Mouse (Mus musculus): ENCODE results near the gene G6pc2. TPM values are rescaled to one million over a fixed set of nuclear protein-coding genes. Genes with fewer than 3 reads are reported as not detected.
A peak's percentile ranks its signal among the peaks of the same experiment; 100 is the strongest.

G6pc2 gene
- not detected in 2 replicates for total RNA-seq (2021)
- long read RNA-seq, experiment 1, result 0 reads
- long read RNA-seq, experiment 2, result 0 reads

DNA sequence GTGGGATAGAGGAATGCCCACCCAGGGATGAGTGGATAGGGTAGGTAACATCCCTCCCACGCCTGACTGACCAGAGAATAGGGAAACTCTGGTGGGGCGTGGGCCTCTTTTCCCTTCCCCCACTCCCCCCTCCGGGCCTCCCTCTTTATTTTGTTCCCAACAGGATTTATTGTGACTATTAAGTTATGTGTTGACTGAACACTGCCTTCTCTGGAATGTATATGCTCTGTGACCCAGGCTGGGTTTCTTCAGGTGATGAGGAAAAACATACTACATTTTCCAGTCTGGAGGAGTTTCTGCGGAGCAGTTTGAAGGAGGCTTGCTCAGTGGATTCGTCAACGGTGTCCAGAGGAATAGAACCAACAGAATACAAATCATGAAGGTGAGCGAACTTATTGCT is at the start of gene G6pc2:
Gene G6pc2 (plus strand): TSS at position 301 of the 400 bp plus-strand sequence.
- DNase-seq, result no peak

DNA sequence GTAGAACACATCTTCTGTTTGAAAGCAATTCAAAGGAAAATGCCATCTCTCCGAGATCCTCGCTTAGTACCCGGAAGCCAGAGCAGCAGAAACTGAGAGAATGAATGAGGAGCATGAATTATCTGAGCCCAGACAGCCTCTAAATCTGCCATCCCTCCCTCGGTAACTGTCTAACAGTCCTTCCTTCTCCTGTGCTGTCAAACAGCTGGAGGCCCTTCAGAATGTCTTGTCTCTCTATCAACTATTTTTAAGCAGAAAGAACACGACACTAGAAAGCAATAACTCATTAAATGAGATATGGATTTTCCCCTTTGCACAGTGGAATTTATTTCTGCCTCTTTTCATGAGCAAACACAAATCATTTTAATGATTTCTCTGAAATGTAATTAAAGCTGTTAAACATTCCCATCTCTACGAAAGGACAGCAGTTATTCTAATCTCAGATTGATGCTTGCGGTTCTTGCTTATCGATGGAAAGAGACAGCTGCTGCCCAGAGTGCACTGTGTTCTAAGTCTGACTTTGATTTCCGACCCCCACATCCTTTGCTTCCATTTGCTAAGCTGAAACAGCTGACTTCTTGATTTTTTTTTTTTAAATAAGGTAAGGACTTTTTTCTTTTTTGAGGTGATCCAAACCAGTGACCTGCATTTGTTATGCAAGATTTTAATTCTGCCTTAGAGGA is 40.3 kb upstream of the G6pc2 start:
- DNase-seq, result no peak

DNA sequence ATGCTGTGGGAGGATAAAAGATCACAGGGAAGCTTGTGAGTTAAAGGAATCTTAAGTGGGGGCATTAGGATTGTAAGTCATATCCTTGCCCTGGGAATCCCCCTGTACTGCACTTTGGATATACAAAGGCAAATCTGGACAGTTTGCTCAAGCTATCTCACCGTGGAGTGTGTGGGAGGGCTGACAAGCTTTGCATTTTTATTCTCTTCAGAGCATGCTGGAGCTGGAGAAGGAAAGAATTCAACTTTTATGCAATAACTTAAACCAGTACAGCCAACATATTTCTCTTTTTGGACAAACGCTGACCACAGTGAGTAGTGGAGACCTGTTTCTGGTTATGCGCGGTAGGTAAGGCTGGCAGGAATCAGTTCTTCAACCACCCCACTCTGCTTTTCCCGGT is 35.6 kb upstream of the G6pc2 start:
- DNase-seq, result no peak

DNA sequence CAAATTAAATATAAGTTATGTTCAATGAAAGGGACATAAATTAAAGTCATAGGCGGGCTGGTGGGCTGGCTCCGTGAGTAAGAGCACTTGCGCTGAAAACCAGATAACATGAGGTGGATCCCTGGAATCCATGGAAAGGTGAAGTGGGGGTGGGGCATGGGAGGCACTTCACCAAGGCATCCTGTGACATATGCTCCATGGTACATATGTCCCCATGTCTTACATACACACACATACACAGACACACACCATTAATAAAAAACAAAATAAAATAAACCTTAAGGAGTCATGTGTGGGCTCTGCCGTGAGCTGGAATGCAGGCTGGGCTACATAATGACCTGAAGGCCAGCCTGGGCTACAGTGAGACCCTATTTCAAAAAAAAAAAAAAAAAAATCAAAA is 31.2 kb upstream of the G6pc2 start:
- DNase-seq, result no peak

DNA sequence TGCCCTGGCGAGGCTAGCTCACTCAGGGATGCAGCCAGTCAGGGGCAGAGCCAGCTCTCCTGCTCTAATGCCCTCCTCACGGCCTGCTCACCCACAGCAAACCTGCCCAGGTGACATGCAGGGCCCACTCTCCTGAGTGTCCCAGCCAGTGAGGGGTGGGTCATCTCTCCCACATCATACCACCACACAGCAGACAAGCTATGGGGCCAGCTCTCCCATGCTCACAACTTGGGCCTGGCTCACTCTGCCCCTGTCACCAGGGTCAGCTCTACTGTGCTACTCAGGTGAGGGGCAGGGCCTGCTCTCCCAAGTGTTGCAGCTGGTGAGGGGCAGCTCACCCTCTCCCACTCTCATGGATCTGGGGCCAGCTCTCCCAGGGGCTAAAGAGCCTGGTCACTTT is 22.9 kb upstream of the G6pc2 start:
- no peak for DNase-seq

DNA sequence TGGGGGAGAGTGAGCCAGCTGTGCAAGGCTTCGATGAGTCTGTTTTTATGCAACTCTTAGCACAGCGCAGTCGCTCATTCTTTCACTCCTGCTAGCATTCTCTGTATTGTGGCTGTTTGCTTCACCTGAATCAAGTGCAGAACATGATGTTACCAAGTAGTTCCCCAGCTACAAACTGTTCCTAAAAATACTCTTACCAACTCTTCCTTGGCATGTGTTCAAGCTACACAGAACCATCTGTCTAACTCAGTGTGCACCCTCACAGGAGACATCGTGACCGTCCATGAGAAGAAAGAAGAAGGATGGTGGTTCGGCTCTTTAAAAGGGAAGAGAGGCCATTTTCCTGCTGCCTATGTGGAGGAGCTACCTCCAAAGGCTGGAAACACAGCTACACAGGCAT is 22.1 kb upstream of the G6pc2 start:
- no peak for DNase-seq

DNA sequence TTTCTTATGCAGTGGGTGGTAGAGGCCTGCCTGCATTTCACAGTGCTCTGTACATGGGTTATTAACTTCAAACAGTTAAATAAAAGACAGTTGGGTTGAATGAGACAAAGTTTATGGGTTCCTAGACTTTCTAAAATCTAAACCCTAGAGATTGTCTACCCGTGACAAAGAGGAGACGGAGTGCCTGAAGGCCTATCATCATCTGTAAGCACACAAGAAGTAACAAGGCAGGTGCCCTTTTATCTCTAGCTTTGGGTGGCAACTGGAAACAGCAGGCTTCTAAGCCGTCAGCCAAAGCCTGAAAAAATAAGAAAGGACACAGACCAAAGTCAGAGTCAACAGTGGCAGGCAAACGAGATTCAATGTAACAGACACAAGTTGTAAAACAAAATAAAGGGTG is 21.7 kb upstream of the G6pc2 start:
- no peak for DNase-seq

DNA sequence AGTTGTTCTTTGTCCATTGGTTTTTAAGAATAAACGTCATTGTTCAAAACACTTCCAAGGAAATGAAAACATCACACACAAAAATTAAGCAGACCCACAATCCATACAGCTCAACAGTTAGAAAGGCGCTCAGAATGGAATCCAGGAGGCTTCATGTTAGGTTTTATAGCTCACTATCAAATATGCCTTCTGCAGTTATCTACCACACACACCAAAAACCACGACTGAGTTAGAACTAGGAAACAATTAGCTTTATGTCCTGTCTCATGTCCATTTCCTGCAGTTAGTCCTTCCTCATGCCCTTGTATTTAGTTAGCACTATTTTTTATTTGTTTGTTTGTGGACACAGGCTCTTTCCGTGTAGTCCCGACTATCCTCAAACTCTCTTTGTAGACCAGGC is 19.8 kb upstream of the G6pc2 start:
- DNase-seq, result no peak

DNA sequence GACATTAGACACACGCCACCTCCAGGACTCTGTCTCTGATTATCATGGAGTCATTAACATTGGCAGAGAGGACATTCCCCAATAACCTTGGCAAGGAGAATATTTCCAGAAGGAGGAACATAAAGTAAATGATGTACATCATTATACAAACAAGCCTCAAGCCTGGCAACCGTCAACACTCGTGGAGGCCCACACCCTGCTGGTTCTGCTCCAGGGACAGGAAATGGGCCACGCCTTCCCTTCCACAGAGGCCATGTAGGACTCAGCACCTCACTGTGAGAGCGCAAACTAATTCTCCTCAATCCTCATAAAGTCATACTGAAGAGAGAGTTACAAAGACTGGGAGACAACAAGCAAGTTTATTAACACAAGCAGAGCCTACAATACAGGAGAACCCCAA is 17.3 kb upstream of the G6pc2 start:
- DNase-seq, result no peak

DNA sequence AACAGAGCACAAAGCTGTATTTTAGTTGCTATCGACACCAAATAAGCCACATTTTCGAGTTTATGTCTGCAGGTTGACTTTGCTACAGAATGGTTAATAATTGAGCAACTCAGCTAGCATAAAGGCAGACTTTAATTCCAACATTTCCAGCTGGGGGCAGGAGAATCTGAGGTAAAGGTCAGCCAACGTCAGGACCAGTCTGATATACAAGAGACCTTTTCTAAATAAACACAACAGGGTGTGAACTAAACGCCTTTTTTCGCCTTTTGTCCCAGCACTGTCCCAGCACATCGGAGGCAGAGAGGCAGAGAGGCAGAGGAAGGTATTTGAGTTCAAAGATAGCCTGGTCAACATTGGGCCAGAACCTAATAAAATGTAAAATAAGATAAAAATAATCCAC is 5.7 kb upstream of the G6pc2 start:
- no peak for DNase-seq

DNA sequence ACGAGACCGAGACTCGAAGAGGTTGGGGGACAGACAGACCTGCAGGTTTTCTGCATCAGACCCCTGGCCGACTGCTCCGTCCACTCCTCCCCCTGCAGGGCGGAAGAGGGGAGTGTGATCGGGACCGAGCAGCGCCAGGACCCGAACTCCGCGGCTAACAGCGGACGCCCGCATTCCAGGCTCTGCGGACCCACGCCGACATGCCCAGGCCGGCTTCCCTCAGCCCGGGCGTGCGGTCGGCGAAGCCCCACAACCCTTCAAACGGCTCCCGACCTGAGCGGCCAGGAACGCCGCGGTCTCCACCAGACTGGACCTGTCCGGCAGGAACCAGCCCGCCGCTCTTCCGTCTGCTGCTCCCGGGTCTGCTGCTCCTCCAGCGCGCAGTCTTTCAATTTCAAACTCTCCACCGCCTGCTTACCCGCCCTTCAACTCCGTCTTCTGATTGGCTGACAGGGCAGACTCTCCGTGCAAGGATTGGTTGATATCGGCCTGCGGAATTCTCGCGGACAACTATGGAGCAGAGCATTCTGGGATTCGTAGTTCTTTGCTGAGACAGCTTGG is 5.0 kb upstream of the G6pc2 start, which contains the start of gene Spc25:
Gene Spc25 (minus strand): TSS at position 404 of the 561 bp plus-strand sequence.
- DNase-seq, result peak; percentile 94

DNA sequence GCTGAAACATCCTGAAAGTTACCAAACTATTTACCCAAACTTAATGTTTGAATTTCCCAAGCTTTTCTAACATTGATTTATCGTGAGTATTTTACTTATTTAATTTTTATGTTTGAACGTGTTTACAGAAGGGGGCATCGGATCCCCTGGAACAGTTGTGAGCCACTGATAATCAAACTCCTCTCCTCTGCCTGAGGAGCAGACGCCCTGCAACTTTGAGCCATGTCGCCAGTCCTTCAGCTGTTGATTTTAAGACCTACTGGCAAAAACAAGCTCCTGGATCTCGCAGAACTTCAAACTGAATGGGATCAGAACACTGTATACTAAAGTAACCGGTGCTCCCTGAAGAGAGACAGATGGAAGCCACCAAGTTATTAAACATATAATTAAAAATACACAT is 4.3 kb upstream of the G6pc2 start:
- no peak for DNase-seq

DNA sequence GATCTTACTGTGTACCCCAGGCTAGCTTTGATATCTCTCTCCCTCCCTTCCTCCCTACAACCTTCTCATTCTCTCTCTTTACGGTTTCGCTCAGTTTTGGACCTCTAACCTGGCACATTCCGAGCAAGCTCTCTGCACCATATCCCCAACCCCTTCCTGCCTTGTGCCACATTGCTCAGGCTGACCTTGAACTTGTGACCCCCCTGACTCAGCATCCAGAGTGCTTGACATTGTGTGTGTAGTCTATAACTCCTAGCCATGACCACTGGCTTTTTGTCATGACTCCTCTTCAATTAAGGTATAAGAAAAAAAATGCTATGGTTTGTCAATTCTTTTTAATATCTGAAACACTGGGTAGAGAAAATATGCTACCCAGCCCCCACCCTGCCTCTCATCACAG is 1.2 kb upstream of the G6pc2 start:
- DNase-seq, result no peak

DNA sequence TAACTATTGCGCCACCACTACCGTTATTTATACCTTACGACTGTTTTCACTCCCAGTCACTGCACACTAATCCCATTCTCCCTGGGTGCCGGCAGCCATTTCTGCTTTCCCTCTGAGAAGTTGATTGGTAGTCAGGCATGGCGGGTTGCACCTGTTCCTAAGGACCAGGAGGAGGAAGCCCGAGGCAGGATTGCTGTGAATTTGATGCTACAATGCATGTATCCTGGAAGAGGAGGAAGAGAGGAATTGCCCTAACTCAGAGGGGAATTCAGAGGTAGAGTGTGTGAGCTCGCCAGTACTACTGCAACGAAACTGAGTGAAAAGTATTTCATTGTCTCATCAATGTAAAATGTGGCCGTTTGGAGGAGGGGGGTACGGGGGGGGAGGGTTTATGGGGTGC is 1.8 kb downstream of the G6pc2 start:
- no peak for DNase-seq

DNA sequence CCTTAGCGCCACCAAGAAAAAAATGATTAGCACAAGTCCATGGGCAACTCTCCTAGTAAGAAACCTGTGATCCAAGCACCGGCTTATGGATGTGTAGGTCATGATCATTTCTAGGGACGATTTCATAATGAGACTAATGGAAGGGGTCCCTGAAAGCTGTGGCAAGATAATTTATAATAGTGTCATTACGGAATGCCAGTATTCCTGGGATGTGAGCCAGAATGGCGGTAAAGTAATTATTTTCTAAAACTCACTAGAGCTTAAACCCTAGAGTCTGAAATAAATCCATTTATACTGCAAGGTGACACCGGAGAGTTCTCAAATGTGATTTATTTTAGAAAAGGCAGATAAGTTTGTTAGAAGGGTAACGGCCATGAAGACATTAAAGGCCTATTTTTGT is 4.4 kb downstream of the G6pc2 start:
- no peak for DNase-seq

DNA sequence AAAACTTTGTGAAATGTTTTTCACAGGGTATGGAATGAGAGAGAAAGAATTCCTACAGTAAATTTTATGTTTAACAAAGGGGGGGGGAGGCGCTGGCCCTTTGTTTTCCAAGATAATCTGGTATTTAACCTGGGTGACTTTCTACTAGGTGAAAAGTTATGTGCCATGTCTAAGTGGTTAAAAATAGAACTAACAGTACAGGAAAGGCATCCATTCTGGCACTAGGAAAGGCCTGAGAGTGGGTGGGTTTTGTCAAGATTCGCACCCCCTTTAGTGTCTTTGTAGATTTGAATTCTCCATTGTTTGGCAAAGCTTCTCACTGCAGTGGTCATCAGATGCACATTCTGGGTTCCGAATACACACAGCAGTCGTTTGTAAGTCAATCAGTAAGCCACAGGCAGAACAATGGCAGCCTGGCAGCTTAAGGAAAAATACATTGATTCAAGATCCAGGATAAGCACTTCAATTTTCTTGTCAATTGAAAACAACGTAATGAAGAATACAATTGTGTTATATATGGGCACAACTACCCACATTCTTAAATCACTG is 11.1 kb downstream of the G6pc2 start:
- DNase-seq, result no peak

DNA sequence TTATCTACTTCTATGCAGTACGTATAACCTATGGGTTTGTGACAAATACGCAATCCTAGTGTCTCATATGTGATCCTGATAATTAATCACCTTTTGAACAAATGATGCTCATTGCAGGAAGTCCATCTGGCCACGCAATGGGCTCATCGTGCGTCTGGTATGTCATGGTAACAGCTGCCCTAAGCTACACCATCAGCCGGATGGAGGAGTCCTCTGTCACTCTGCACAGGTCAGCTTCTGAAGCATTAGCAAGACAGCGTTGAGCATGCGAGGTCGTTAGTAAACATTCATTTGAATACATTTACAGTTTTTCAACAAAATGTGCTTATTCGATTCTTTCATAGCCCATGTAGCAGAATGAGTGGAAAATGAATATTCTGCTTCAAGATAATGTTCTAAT is 11.9 kb downstream of the G6pc2 start:
- no peak for DNase-seq

DNA sequence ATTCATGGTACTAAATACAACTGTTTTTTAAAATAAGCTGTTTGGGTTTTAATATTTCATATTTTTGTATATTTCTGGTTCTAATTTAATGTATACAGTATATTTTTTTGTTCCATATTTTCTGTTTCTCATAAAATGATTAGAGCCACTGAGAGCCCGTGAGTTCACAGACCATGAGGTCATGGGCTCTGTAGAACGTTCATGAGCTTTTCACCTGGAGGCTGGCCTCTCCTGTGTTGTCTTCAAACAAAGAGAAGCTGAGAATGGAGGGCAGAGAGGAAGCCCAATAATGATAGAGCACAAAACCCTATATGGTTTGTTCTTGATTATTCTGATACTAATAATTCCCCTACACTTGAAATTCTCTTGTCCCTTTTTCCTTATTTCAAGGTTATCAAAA is 13.9 kb downstream of the G6pc2 start:
- DNase-seq, result no peak

DNA sequence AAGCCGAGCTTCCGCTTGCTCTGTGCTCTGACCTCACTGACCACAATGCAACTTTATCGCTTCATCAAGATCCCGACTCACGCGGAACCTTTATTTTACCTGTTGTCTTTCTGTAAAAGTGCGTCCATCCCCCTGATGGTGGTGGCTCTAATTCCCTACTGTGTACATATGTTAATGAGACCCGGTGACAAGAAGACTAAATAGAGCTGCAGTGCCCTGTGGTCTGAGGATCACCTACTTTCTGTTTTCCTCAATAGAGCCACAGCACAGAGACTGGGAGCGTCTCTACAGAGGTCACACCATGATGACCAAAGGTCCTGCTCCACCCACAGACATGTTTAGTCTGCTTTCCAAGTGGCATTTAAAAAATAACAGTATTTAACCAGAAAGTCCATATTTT is 16.0 kb downstream of the G6pc2 start:
- DNase-seq, result no peak

DNA sequence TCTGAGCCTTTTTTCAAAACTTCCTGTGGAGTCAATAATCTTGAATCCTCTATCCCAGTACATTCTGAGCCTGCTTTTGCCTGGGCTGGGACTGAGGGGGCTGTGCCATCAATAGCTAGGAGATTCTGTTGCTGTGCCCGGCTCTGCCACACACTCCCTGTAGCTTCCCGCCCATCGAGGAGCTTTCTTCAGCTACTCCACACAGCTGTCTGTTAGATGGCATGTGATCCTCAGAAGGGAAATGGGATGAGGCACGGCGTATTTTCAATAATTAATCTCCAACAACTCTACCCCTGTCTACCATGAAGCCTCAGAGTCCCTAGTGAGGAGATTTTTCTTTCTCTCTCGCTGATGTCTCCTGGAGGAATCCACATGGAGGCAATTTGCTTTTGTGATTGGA is 17.8 kb downstream of the G6pc2 start:
- DNase-seq, result no peak

DNA sequence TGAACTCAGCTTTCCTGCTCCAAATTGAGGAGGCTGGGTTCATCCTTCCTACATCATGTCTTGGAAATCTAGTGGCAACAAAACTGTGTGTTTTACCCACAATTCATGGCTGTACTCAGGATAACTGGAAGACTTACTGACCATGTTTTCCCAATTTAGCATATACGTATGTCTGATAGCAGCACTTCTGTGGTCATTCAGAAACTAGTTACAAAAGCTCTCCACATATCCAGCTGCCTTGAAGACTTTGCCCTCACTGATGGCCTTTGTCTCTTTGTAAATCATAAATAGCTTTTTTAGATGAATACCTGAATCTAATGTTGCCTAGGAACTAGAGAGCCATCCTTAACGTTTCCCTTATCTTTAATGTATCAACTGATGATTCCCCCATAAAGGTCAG is 19.3 kb downstream of the G6pc2 start:
- no peak for DNase-seq

DNA sequence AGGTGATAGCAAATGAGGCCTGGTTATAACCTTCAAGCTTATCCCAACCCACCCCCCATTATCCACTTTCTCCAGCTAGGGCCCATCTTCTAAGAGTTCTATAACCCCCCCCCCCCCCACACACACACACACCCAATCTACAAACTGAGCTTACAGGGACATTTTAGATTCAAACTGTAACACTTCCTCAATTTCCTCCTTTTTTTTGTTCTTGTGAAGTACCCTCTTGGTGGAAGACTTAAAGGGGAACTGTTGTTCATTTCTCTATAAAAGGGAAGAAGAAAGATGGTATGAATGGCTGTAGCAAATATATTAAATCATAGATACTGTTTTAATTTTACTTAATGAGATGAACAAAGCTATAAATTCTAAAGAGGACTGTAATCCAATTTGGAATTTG is 21.2 kb downstream of the G6pc2 start:
- no peak for DNase-seq

DNA sequence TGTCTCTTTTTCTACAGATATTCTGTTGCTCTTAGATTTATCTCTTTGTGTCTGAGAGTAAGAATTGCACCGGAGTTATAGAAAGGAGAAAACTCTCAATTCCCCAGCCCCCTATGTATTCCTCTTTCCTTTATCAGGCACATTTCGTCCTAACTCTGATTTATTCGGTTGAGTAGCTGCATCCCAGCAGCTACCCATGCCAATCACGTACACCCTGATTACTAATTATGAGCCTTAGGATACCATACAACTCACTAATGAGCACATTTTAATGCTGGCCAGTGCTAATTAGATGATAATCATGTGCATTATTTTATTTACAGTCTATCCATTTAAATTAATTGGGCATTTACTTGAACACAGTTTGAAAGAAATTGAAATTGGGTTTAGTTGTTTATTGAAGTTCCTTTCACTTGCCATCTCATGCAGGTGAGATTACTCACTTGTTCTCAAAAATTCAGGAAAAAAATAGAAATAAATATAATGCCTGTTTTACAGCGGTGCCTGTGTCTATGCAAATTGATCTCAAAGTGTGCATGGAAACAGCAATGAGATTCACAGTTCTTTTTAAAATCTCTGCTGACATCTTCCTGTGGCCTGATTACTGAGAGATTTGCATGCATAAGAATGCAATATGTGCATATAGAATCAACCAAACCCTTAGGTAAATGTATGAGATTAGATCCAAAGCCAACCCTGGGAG is 24.3 kb downstream of the G6pc2 start:
- no peak for DNase-seq

DNA sequence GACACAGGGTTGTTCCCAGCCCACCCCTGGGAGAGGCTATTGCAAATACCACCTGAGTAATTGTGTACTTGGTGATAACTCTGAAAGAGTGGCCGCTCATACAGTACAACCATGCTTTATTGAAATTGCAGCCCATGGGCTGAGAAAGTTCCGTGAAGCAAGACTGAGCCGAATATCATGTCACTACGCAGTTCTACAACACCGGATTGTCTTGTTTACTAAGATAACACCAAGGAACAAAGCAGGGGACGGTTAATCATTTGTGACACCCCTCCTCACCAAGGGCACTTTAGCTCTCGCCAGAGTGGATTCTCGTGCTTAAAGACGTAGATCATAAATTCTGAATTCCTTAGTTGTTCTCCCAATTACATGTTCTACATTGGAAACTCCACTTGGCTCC is 28.4 kb downstream of the G6pc2 start:
- no peak for DNase-seq

Measured in adrenal gland, postnatal 14 days (tissue).